Mouse (Mus musculus): Measurements from ENCODE around the gene Cypt2.
"Not testable (repeated sequence)": the region's sequence is repeated elsewhere in the genome, so short reads cannot be mapped to it uniquely, and the experiment has no call there.

Gene Cypt2

DNA sequence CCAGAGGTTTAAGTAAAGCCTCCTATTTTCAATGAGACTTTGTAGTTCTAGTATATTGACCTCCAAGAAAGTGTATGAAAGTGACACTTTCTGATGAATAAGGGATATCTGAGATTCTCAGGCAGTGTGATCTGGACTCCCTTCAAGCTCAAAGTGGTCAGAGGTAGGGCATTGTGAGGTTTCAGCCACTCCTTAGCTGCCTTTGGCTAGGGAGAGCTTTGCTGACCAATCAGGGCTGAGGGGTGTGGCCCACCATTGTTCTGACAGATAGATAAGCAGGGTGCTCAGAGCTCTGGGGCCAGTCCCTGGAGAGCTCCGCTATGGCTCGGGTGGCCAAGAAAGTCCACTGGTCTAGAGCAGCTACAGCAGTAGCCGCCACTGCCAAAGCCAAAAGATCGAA, at the start of gene Cypt2:
Gene Cypt2 (plus strand): TSS at position 301 of the 400 bp plus-strand sequence.
- DNase-seq = not testable (repeated sequence)

DNA sequence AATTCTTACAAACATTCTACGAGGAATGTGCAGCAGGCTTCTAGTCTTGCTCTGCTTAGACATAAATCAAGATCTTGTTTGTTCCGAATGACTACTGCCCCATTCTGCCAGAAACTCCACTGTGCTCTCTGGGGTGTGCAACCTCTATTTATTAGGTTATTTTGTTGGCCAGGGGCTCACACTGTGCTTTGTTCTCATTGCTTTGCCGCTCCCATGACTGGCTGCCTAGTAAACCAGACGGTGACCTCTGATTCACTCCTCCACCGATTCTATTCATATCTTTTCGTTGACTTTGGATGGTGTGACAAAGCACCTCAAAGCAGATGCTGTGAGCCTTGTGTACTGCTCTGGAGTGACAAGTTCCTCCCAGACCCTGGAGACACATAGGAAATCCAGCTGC, 46.7 kb downstream of the Cypt2 start:
- DNase-seq = no peak

All from lung, postnatal 4 days (tissue).